Mouse (Mus musculus) layer of hippocampus, adult 11-12 months (tissue): Measurements from ENCODE around the gene Psma6.
A peak's percentile ranks its signal among the peaks of the same experiment; 100 is the strongest.
"Not testable (repeated sequence)": the region's sequence is repeated elsewhere in the genome, so short reads cannot be mapped to it uniquely, and the experiment has no call there.

Experiments
- DNase-seq: peaks from one replicate; pipeline ENCODE4 v3.0.0; 2022; ENCODE audit warnings: low spot score

Psma6 gene

DNA sequence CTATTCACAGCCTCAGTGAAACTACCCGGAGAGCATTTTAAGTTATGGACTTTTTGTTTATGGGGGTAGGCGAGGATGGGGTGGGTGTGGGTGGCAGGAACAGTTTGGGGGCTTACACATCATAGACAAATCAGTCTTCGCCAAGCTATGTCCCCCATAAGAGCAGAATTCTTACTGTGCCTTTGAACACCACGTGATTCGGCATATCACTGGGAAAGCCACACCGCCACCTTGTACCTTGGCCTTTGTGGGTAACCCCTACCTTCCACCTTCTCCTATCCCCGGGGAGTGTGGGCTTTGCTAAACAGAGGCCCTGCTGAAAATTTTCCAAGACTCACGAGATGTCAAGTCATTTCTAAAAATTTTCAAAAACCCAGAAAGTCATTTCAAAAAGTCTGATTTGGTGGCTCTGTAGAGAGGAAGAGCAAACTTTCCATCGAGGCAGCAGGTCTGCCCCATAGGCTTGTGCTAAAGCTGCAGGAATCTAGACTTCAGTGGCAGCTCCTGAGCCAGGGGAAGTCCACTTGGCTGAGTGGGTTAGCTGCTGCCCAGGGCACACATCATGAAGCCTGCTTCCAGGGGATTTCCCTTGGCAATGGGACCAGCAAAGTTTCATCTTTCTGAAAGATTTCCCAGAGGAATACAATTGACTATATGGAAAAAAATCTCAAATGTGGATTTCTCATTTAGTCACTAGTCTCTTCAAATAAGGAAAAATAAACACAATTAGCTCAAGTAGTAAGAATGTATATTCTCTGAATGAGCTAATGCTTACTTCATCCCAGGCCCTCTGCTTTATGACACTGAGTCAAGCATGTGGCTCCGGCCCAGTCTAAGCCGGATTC lies 8.9 kb downstream of the Psma6 start:
- no peak for DNase-seq

GRCm38 (mm10) chr12:55395601-55396000 lies 11.6 kb downstream of the Psma6 start:
- not testable (repeated sequence) for DNase-seq

- DNase-seq, result no peak
These were observed 12.5 kb downstream of the Psma6 start for GRCm38 (mm10) chr12:55396536-55396935.

DNA sequence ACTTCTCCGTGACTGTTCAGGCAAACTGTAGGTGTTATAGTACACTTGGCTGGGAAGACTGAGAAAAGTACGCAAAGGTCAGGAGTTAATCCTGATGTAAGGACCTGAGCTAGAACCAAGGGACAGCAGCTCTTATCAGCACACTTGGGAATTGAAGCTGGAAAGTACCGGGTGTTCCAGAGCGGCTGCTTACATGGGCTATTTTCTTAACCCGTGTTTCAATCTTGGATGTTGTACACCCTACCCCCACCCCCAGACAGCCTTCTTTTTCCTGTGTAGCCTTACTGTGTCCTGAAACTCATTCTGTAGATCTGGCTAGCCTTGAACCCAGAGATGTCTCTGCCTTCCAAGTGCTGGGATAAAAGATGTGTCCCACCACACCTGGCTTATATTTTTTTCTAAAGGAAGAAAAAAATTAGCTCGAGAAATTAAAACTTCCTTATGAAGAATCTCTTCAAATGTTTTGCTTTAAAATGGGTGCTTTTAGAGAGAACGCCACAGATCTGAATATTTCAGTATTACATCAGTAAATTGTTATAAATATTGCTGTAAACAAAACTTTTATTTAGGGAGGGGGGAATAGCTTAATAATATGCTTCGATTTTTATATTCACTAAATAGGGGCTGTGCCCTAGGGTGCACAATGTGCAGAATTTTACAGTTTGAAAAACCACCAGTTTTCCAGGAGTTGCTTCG lies 13.7 kb downstream of the Psma6 start:
- no peak for DNase-seq

DNA sequence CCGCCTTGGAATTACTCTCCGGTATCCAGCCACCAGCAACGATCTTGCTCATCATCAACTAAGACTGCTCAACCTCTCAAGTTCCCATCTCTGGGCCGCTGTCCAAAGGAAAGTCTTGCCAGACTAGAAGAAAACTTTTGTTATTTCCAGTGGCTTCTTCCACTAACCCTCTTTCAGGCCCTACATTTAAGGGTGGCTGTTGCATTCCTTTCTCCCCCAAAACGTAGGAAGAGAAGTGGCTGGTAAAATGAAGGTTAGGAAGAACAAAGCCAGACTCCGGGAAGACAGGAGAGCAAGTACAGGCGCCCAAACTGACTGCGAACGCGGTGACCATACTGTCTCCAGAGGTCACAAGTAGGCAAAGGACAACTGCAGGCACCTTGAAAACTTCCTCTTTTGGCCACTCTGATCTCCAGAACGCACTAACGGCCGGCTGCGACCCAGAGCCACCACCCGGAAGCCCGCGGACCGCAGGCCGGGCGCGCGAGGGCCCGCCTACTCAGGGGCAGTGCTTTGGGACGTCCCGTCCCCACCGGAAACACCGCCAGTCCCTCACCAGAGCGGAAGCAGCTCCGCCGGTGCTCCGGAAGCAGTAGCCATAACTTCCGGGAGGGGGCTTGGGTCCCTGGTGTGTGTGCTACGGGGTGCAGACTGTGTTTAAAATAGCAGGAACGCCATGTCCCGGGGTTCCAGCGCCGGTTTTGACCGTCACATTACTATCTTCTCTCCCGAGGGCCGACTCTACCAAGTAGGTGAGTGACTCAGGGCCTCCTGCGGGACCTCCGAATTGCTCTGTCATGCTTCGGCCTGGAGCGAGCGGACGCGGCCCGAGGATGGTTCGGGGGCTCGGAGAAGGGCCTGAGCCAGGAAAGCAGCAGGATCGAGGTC lies 14.5 kb downstream of the Psma6 start:
- peak; percentile 90 for DNase-seq

GRCm38 (mm10) chr12:55399128-55399677 lies 15.2 kb downstream of the Psma6 start:
- no peak for DNase-seq

GRCm38 (mm10) chr12:55407888-55408287 lies 23.9 kb downstream of the Psma6 start:
- no peak for DNase-seq

DNA sequence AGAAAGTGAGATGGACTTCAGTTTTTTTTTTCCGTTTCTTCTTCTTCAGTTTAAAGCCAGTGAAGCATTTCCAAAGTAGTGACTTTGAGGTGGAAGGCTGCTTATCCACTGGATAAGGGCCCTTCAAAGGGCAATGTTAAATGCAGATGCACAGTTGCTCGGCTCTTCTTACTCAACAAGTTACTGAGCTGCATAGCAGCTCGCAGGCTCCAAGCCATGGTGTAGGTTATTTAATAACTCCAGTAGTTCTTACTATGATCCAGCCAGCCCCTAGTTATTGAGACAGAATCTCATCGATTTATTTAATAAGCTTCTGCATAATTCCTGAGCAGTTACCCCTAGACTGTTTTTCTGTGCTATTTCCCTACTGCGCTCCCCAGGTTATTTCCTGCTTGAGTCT lies 31.2 kb downstream of the Psma6 start:
- no peak for DNase-seq

GRCm38 (mm10) chr12:55415762-55416161 lies 31.7 kb downstream of the Psma6 start:
- no peak for DNase-seq

DNA sequence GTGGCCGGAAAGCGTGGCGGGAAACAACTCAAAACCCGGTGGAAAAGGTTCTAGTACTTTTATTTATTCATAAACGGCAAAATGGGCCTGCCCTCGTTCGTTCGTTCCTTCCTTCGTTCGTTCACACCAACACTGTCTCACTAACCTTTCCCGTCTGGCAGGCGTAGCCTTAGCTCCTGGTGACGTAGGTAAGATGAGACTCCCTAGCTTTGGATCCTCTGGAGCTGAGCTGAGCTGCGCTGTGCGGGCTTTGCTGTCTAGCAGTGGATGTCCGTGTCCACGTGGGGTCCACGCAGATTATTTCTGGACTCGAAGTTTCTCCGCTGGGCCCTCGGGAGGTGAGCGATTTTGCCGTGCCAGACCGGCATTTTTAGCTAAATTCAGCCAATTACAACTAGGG lies 36.2 kb downstream of the Psma6 start:
- DNase-seq, result no peak

GRCm38 (mm10) chr12:55422057-55422456 lies 38.0 kb downstream of the Psma6 start:
- no peak for DNase-seq

- DNase-seq, result no peak
These were observed 42.3 kb downstream of the Psma6 start for GRCm38 (mm10) chr12:55426300-55426699.

GRCm38 (mm10) chr12:55429201-55429600 lies 45.2 kb downstream of the Psma6 start:
- DNase-seq, result no peak

GRCm38 (mm10) chr12:55429956-55430355 lies 45.9 kb downstream of the Psma6 start:
- no peak for DNase-seq

- DNase-seq, result no peak
These were observed 48.4 kb downstream of the Psma6 start for GRCm38 (mm10) chr12:55432284-55432919.

DNA sequence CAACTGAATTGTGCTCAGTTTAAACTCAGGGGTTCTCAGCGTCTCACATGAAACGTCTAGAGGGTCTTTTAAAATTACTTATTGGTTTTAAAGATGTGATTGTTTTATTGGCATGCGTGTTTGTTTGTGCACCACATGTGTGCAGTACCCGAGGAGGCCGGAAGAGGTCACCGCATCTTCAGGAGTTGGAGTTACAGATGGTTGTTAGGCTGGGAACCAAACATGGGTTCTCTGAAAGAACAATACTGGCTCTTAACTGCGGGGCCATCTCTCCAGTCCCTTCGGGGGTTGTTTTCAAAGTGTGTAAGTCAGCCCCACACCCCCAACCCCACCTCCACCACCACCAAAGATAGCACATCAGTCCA lies 48.9 kb downstream of the Psma6 start:
- DNase-seq, result no peak

- no peak for DNase-seq
These were observed 49.9 kb downstream of the Psma6 start for GRCm38 (mm10) chr12:55433802-55434435.

- no peak for DNase-seq
These were observed 51.1 kb downstream of the Psma6 start for GRCm38 (mm10) chr12:55435080-55435479.

DNA sequence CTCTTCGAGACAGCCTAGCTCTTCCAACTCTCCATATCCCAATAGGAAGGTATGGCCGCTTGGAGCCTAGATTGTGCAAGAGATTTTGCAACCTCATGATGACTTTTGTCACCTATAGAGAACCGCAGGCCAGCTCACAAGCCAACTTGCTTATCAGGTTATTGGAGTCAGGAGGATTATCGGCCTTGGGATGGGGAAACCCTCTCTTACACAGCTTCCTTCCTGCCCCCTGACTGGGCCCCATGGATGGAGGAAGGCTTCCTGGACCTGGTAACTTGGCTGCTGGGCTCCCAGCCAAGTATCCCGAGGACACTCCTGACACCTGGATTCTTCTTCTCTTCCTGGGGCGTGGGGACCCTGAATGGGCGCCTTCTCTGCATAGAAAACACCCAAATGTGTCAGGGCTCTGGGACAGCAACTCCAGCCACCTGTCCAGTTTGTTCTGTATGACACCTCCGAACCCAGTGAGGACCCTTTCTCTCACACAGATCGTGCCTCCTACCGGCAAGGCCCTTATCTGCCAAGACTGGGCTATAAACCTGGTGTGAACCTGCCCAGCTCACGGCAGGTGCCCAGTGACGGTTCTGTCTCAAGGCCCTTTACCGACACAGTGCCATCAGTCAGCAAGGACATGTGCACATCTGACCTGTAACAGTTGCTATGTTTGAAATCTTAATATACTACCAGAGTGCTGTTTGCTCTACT lies 53.3 kb downstream of the Psma6 start:
- no peak for DNase-seq

DNA sequence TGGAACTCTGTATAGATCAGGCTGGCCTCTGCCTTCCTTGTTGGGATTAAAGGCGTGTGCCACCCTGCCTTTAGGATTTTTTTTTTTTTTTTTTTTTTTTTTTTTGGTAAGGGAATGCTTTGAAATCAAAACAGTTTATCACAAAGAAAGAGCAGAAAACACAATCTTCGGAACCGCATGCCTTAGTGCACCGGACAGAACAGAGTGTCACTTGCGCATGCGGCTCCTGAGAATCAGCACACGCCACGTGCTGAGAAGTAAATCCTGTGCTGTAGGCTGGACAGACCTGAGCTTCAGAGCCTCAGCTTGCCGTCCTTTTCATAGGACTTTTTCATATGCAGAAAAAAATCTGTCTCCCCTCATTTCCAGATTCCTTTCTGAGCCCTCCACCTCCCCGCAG lies 54.0 kb downstream of the Psma6 start:
- DNase-seq, result no peak
